In genomic region chr9:65345854-65346475, GRCm38 (mm10) we compare ENCODE assay signal across 8 mouse cellular contexts. TPM values are rescaled to one million over a fixed set of nuclear protein-coding genes. Genes with fewer than 3 reads are reported as not detected.
DNase-seq lines count a peak whose midpoint lies in the region; ATAC-seq and TF ChIP-seq lines count a peak whose summit lies in the region.

TSS of gene Pdcd7 (plus strand) at chr9:65346104.

- H3K9ac ChIP-seq in forebrain, embryonic 16.5 days (replicated peaks; ENCODE audit: low read depth, low read length), result peak within 1 kb of the TSS; percentile 88
- H3K9ac ChIP-seq in lung, embryonic 14.5 days, result peak within 1 kb of the TSS; percentile 95

- peaks cover 10% of the 10 kb centered on the region for H3K9me3 ChIP-seq in G1E (replicated peaks)
- no peaks in the 10 kb centered on the region for H3K9me3 ChIP-seq in forebrain, embryonic 16.5 days (ENCODE audit: control insufficient read depth, low read length)
- H3K9me3 ChIP-seq in lung, embryonic 14.5 days (ENCODE audit: low read depth, low read length), result peaks cover 6% of the 10 kb centered on the region; the same call in 1 of the 2 replicates

- TF ChIP-seq CTCF in G1E (IDR thresholded peaks at IDR 0.05; ENCODE audit: low read depth, low read length), result no peak
- TF ChIP-seq CTCF in layer of hippocampus, adult 2 months (conservative IDR thresholded peaks at IDR 0.05), result no peak
- no peak for TF ChIP-seq CTCF in lung, embryonic 14.5 days (IDR thresholded peaks at IDR 0.05; ENCODE audit: low read depth)
- no peak for TF ChIP-seq CTCF in olfactory bulb, adult 2 months (IDR thresholded peaks at IDR 0.05; ENCODE audit: insufficient read depth, low read depth, low read length)
- TF ChIP-seq CTCF in thymus, adult 2 months (IDR thresholded peaks at IDR 0.05; ENCODE audit: borderline replicate concordance, control insufficient read depth, extremely low read depth, insufficient read depth, low read length, poor library complexity), result no peak

- intact Hi-C loops in heart, postnatal 36 days (cut with DNase I), result no loop called here

- H3K4me1 ChIP-seq in G1E (ENCODE audit: insufficient read depth, low read depth, low read length), result peaks cover 32% of the 10 kb centered on the region
- H3K4me1 ChIP-seq in forebrain, embryonic 16.5 days (replicated peaks; ENCODE audit: control insufficient read depth, insufficient read depth, low read length), result peaks cover 21% of the 10 kb centered on the region
- H3K4me1 ChIP-seq in lung, embryonic 14.5 days (ENCODE audit: insufficient read depth), result no peaks in the 10 kb centered on the region
- peaks cover 5% of the 10 kb centered on the region; the same call in 1 of the 2 replicates for H3K4me1 ChIP-seq in olfactory bulb, adult 2 months (ENCODE audit: control insufficient read depth, insufficient read depth, low read length)
- H3K4me1 ChIP-seq in thymus, adult 2 months (replicated peaks; ENCODE audit: control insufficient read depth, insufficient read depth, low read length), result peaks cover 4% of the 10 kb centered on the region; the same call in 1 of the 2 replicates

- H3K4me3 ChIP-seq in G1E (ENCODE audit: low read depth, low read length), result peak within 1 kb of the TSS; percentile 94
- peak within 1 kb of the TSS; percentile 96 for H3K4me3 ChIP-seq in forebrain, embryonic 16.5 days (replicated peaks; ENCODE audit: low read length)
- peak within 1 kb of the TSS; percentile 76 for H3K4me3 ChIP-seq in layer of hippocampus, adult 2 months
- peak within 1 kb of the TSS; percentile 98 for H3K4me3 ChIP-seq in lung, embryonic 14.5 days (ENCODE audit: low read depth, low read length)
- H3K4me3 ChIP-seq in olfactory bulb, adult 2 months (ENCODE audit: insufficient read depth, low read depth, low read length), result peak within 1 kb of the TSS; percentile 94
- peak within 1 kb of the TSS; percentile 98 for H3K4me3 ChIP-seq in thymus, adult 2 months (ENCODE audit: control insufficient read depth, insufficient read depth, low read length)

- under 1% methylated on average over 59 of the region's 59 CpGs for WGBS in forebrain, embryonic 16.5 days
- WGBS in lung, embryonic 14.5 days, result under 1% methylated on average over 52 of the region's 59 CpGs
- 3% methylated on average over 59 of the region's 59 CpGs for WGBS in olfactory bulb, adult 2 months
- under 1% methylated on average over 59 of the region's 59 CpGs for WGBS in thymus, adult 2 months

- peak; percentile 75 for ATAC-seq in G1E (ENCODE audit: extremely low read depth, insufficient number of reproducible peaks, low FRiP score, poor library complexity, severe bottlenecking)
- peak; percentile 98 for ATAC-seq in forebrain, embryonic 16.5 days
- ATAC-seq in lung, embryonic 14.5 days (ENCODE audit: insufficient read depth), result peak; percentile 96

- DNase-seq in G1E (ENCODE audit: low spot score), result peak; percentile 89
- peak; percentile 96 to 97 for DNase-seq in cerebellum, adult 18-20 months
- peak; percentile 95 to 97 for DNase-seq in heart, postnatal 36 days
- peak; percentile 95 to 96 for DNase-seq in layer of hippocampus, adult 2 months (ENCODE audit: low spot score in 2 of 2)
- peak; percentile 100 for DNase-seq in lung, embryonic 14.5 days
- DNase-seq in thymus, adult 2 months, result peak; percentile 93

- peaks cover 13% of the 10 kb centered on the region for H3K36me3 ChIP-seq in G1E (replicated peaks)
- no peaks in the 10 kb centered on the region for H3K36me3 ChIP-seq in forebrain, embryonic 16.5 days (ENCODE audit: control insufficient read depth, insufficient read depth)
- no peaks in the 10 kb centered on the region for H3K36me3 ChIP-seq in lung, embryonic 14.5 days (ENCODE audit: insufficient read depth)
- H3K36me3 ChIP-seq in thymus, adult 2 months (ENCODE audit: control insufficient read depth, insufficient read depth, low read length), result no peaks in the 10 kb centered on the region

- H3K4me2 ChIP-seq in forebrain, embryonic 16.5 days (ENCODE audit: low read length), result peak within 1 kb of the TSS; percentile 72
- peak within 1 kb of the TSS; percentile 87 for H3K4me2 ChIP-seq in lung, embryonic 14.5 days

- H3K27ac ChIP-seq in forebrain, embryonic 16.5 days (ENCODE audit: low read length), result peak within 1 kb of the TSS; percentile 95
- H3K27ac ChIP-seq in layer of hippocampus, adult 2 months, result peak within 1 kb of the TSS; percentile 96
- peak within 1 kb of the TSS; percentile 94 for H3K27ac ChIP-seq in lung, embryonic 14.5 days (ENCODE audit: low read depth)
- peak within 1 kb of the TSS; percentile 86 for H3K27ac ChIP-seq in olfactory bulb, adult 2 months (ENCODE audit: insufficient read depth, low read depth, low read length)
- H3K27ac ChIP-seq in thymus, adult 2 months (ENCODE audit: control insufficient read depth, insufficient read depth, low read length), result peak within 1 kb of the TSS; percentile 43; the same call in 1 of the 2 replicates

- peak; percentile 74 for TF ChIP-seq POLR2A in olfactory bulb, adult 2 months (IDR thresholded peaks at IDR 0.05; ENCODE audit: insufficient read depth, low read depth, low read length)
- peak; percentile 59; the same call in 1 of the 2 replicates for TF ChIP-seq POLR2A in thymus, adult 2 months (IDR thresholded peaks at IDR 0.05; ENCODE audit: control insufficient read depth, extremely low read depth, insufficient read depth, low read length, poor library complexity)

- peaks cover 2% of the 10 kb centered on the region; the same call in 1 of the 2 replicates for H3K27me3 ChIP-seq in G1E (ENCODE audit: insufficient read depth, low read length)
- H3K27me3 ChIP-seq in forebrain, embryonic 16.5 days (replicated peaks; ENCODE audit: control insufficient read depth, insufficient read depth, low read length), result 0 out of 2 replicates have a peak, but pooled peaks cover 2% of the 10 kb centered on the region
- H3K27me3 ChIP-seq in lung, embryonic 14.5 days (ENCODE audit: insufficient read depth, low read length), result no peaks in the 10 kb centered on the region
- H3K27me3 ChIP-seq in thymus, adult 2 months (ENCODE audit: control insufficient read depth, insufficient read depth, low read length), result no peaks in the 10 kb centered on the region

RNA-seq across cellular contexts. Expression of gene Pdcd7, which starts in this region (rescaled TPM):
- 8.0 and 10.2 TPM in 2 replicates for total RNA-seq in G1E (2014; fragmentation: Nextera tagmentation)
- total RNA-seq in G1E (2017), result 18.8 and 22.7 TPM in 2 replicates
- polyA plus RNA-seq in G1E (2012), result 29.9 and 42.8 TPM in 2 replicates
- polyA plus RNA-seq in forebrain, embryonic 16.5 days (2015; fragmentation: Nextera tagmentation; extraction: Ambion mirVana), result 8.6 and 9.6 TPM in 2 replicates
- total RNA-seq in heart, postnatal 36 days (2021), result 10 to 100 TPM; 13.4 to 14.7 TPM
- total RNA-seq in layer of hippocampus, adult 2 months (2021), result 10 to 100 TPM; 29.2 to 30.8 TPM
- polyA plus RNA-seq in lung, embryonic 14.5 days (2014; fragmentation: Nextera tagmentation; extraction: Ambion mirVana), result 14.5 and 14.8 TPM in 2 replicates
- not detected in 2 replicates for polyA plus RNA-seq in olfactory bulb, adult 2 months (2012; ENCODE audit: insufficient read depth, insufficient read length, low replicate concordance, missing spikeins)
- 23.3 and 29.2 TPM in 2 replicates for polyA plus RNA-seq in thymus, adult 2 months (2012; rRNA removed)

Comparison
In these comparisons a context has a peak if more than half of its experiments do, and no peak if none do; other contexts are left out.
1. Peak in every context shown above with its lines: DNase-seq, ATAC-seq, H3K4me3 ChIP-seq and H3K27ac ChIP-seq.
2. H3K27ac ChIP-seq: peak in every context shown above with its lines; median percentile 96 in layer of hippocampus, adult 2 months; 95 in forebrain, embryonic 16.5 days; 94 in lung, embryonic 14.5 days; 86 in olfactory bulb, adult 2 months; 43 in thymus, adult 2 months.